Mouse (Mus musculus): ENCODE measurements around the gene Rbl1.

The Rbl1 gene

GRCm38 (mm10) chr2:157133769-157134478 lies 70.4 kb downstream of the Rbl1 start:
- DNase-seq (ENCODE audit: extremely low spot score, low spot score): no peak

GRCm38 (mm10) chr2:157132686-157133540 lies 71.4 kb downstream of the Rbl1 start:
- no peak for DNase-seq (ENCODE audit: extremely low spot score, low spot score)

GRCm38 (mm10) chr2:157132086-157132485 lies 72.2 kb downstream of the Rbl1 start:
- DNase-seq (ENCODE audit: extremely low spot score, low spot score): no peak

GRCm38 (mm10) chr2:157130813-157131514 lies 73.4 kb downstream of the Rbl1 start:
- no peak for DNase-seq (ENCODE audit: extremely low spot score, low spot score)

- no peak for DNase-seq (ENCODE audit: extremely low spot score, low spot score)
These were observed 74.7 kb downstream of the Rbl1 start for GRCm38 (mm10) chr2:157129601-157130164.

GRCm38 (mm10) chr2:157129096-157129495 lies 75.2 kb downstream of the Rbl1 start:
- no peak for DNase-seq (ENCODE audit: extremely low spot score, low spot score)

- no peak for DNase-seq (ENCODE audit: extremely low spot score, low spot score)
These were observed 76.3 kb downstream of the Rbl1 start for GRCm38 (mm10) chr2:157128072-157128471.

GRCm38 (mm10) chr2:157127370-157127769 lies 77.0 kb downstream of the Rbl1 start:
- DNase-seq (ENCODE audit: extremely low spot score, low spot score): no peak

- DNase-seq (ENCODE audit: extremely low spot score, low spot score): no peak
These were observed 79.1 kb downstream of the Rbl1 start for GRCm38 (mm10) chr2:157125246-157125645.

- DNase-seq (ENCODE audit: extremely low spot score, low spot score): no peak
These were observed 82.6 kb downstream of the Rbl1 start for GRCm38 (mm10) chr2:157121766-157122165.

- no peak for DNase-seq (ENCODE audit: extremely low spot score, low spot score)
These were observed 85.3 kb downstream of the Rbl1 start for GRCm38 (mm10) chr2:157119075-157119474.

GRCm38 (mm10) chr2:157118556-157118955 lies 85.8 kb downstream of the Rbl1 start:
- DNase-seq (ENCODE audit: extremely low spot score, low spot score): no peak

- DNase-seq (ENCODE audit: extremely low spot score, low spot score): no peak
These were observed 87.4 kb downstream of the Rbl1 start for GRCm38 (mm10) chr2:157116964-157117363.

GRCm38 (mm10) chr2:157108236-157108635 lies 96.1 kb downstream of the Rbl1 start:
- DNase-seq (ENCODE audit: extremely low spot score, low spot score): no peak

- no peak for DNase-seq (ENCODE audit: extremely low spot score, low spot score)
These were observed 99.9 kb downstream of the Rbl1 start for GRCm38 (mm10) chr2:157104454-157104853.

GRCm38 (mm10) chr2:157102256-157102655 lies 102.1 kb downstream of the Rbl1 start:
- DNase-seq (ENCODE audit: extremely low spot score, low spot score): no peak

GRCm38 (mm10) chr2:157101650-157102049 lies 102.7 kb downstream of the Rbl1 start:
- DNase-seq (ENCODE audit: extremely low spot score, low spot score): no peak

- no peak for DNase-seq (ENCODE audit: extremely low spot score, low spot score)
These were observed 104.1 kb downstream of the Rbl1 start for GRCm38 (mm10) chr2:157100319-157100605.

GRCm38 (mm10) chr2:157099532-157100318 lies 104.6 kb downstream of the Rbl1 start:
- DNase-seq (ENCODE audit: extremely low spot score, low spot score): no peak

Data from neural tube, embryonic 10.5 days (tissue).